Mouse (Mus musculus): ENCODE measurements around the gene Rps6ka4. TPM values are rescaled to one million over a fixed set of nuclear protein-coding genes. Genes with fewer than 3 reads are reported as not detected.

Rps6ka4 gene
- total RNA-seq, 1 experiment from 2014 or later: 5.8 TPM

GRCm38 (mm10) chr19:6814366-6814765, 26.1 kb downstream of the Rps6ka4 start:
- ATAC-seq (replicated peaks; ENCODE audit: low read depth, poor library complexity, severe bottlenecking): no peak

Other genes starting within 250 kb of the Rps6ka4 start
- 29.1 and 65.5 TPM in 2 replicates for gene Ccdc88b, start 17.6 kb upstream of the Rps6ka4 start, total RNA-seq (2017)
- 251 and 275 TPM in 2 replicates for gene Trmt112, start 69.1 kb upstream of the Rps6ka4 start, total RNA-seq (2017)
- gene Prdx5, start 69.5 kb upstream of the Rps6ka4 start, total RNA-seq (2017): 131 and 139 TPM in 2 replicates
- 17.9 and 18.2 TPM in 2 replicates for gene Esrra, start 81.2 kb upstream of the Rps6ka4 start, total RNA-seq (2017)
- not detected in 2 replicates for gene Catsperz, start 84.7 kb upstream of the Rps6ka4 start, total RNA-seq (2017)
- gene Kcnk4, start 93.9 kb upstream of the Rps6ka4 start, total RNA-seq (2017): not detected in 2 replicates
- gene Bad, start 101.2 kb upstream of the Rps6ka4 start, total RNA-seq (2017): 36.4 and 72.3 TPM in 2 replicates
- gene Gpr137, start 101.8 kb upstream of the Rps6ka4 start, total RNA-seq (2017): 13.0 and 13.1 TPM in 2 replicates
- gene Ppp1r14b, start 134.3 kb upstream of the Rps6ka4 start, total RNA-seq (2017): 119 and 184 TPM in 2 replicates
- 7.5 and 10.6 TPM in 2 replicates for gene Plcb3, start 135.8 kb upstream of the Rps6ka4 start, total RNA-seq (2017)
- 136 and 154 TPM in 2 replicates for gene Fkbp2, start 139.9 kb upstream of the Rps6ka4 start, total RNA-seq (2017)
- 6.0 and 16.6 TPM in 2 replicates for gene Vegfb, start 147.0 kb upstream of the Rps6ka4 start, total RNA-seq (2017)
- gene Dnajc4, start 151.9 kb upstream of the Rps6ka4 start, total RNA-seq (2017): 5.4 and 7.9 TPM in 2 replicates
- gene Nudt22, start 155.5 kb upstream of the Rps6ka4 start, total RNA-seq (2017): 3.3 and 6.1 TPM in 2 replicates
- 3.2 TPM in 1 of 2 replicates, not detected in the other for gene Trpt1, start 155.5 kb upstream of the Rps6ka4 start, total RNA-seq (2017)
- 221 and 234 TPM in 2 replicates for gene Fermt3, start 178.8 kb upstream of the Rps6ka4 start, total RNA-seq (2017)
- 244 and 257 TPM in 2 replicates for gene Stip1, start 199.3 kb upstream of the Rps6ka4 start, total RNA-seq (2017)
- 2.8 and 7.9 TPM in 2 replicates for gene Macrod1, start 216.2 kb upstream of the Rps6ka4 start, total RNA-seq (2017)

Data from common myeloid progenitor, adult 5-6 weeks (primary cell).